Mouse (Mus musculus) gastrocnemius, adult 18-20 months (tissue): ENCODE data around the gene Zfp169. TPM values are rescaled to one million over a fixed set of nuclear protein-coding genes. Genes with fewer than 3 reads are reported as not detected.

ENCODE experiments used
- DNase-seq: peaks from one replicate; pipeline ENCODE4 v3.0.0; 2021; ENCODE audit warnings: low spot score
- long read RNA-seq, 2 experiments: library from polyadenylated mRNA; stranded (forward); transcript quantifications; one replicate each; pipeline ENCODE4 v2.0.0; 2021
- total RNA-seq, 2 experiments: library from RNA; stranded (reverse); gene quantifications; 2 replicates each; pipeline ENCODE4 v1.2.3; 2021

Gene Zfp169
- 1 to 10 TPM; 3.1 to 4.0 TPM for total RNA-seq
- long read RNA-seq, experiment 1, partial matches to known transcripts: 0 of 1 reads
- long read RNA-seq, experiment 1, other reads (novel, unspliced or antisense): 0 of 1 reads
- long read RNA-seq, experiment 2, partial matches to known transcripts: 0 of 1 reads
- long read RNA-seq, experiment 2, other reads (novel, unspliced or antisense): 1 of 1 reads

DNA sequence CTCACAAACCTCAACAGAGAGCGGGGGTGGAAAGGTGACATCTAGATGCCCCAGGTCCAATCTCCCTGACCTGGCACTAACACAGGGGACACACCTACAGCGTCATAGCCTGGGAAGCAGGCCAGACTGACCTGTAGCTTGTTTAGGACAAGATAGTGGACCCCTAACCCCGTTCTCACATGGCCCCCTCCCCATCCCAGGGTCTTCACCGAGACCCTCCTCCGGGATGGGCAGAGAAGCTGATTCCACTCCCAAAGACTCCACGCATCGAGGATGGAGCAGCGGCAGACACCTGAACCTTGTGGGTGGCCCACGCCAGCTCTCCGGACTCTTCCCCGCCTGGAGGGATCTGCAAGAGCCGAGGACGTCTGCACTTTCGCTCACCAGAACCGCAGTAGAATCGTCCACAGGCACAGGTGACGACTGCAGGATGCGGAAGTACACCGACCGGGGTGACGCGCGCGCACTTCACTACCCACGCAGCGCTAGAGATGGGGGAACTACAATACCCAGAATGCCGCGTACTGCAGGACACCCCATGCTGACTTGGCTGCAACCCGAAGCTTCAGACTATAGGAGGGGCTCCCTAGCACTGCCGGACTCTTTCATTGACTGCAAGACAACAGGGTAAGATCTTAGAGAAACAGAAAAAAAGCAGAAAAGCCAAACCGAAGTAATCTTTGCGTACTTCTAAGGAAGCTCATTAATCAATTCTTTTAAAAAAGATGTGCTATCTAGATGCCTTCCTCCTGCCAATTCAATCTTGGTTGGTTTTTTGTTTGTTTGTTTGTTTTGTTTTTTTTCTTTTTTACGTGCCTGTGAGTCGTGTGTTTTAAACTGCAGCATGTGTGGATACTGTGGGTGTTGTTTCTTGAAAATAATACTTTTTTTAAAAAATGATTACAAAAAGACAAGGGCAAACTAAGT is at the start of gene Zfp169, which contains the start of gene A830005F24Rik:
Zfp169 (minus strand) TSS at position 449 of the 927 bp plus-strand sequence.
A830005F24Rik (plus strand) TSS at position 568 of the 927 bp plus-strand sequence.
- peak; percentile 83 for DNase-seq

DNA sequence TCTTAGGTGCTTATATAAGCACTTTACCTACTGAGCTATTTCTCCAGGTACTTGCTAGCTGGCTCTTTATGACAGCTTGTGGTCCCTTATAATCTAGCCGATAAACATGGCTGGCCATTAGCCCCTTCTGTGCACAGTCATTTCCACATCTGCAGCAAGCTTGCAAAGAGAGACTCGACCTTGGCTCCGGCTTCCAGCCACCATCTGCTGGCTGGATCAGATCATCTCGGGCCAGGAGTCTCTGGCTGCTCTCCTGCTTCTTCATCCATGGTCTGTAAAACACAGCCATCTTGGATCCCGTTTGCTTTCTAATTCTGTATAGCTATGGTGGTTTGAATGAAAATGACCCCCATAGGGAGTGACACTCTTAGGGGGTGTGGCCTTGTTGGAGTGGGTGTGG is 49.1 kb upstream of the Zfp169 start:
- peak; percentile 23 for DNase-seq

DNA sequence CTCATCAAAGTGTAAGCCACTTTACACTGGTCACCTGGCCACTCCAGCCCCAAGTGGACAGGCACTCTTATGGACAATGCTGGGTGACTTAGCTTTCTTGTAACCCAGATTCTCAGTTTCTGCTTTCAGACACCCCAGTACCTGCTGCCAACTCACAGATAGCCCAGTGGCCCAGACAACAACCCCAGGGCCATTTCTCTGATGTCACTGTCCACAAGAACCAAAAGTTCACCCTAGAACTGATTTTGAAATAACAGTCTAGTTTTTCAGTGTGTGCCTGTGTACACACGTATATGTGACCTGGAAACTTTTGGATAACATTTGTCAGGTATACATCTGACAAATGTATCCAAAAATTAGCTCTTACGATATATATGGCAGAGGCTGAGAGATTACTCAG is 48.2 kb upstream of the Zfp169 start:
- DNase-seq: no peak

DNA sequence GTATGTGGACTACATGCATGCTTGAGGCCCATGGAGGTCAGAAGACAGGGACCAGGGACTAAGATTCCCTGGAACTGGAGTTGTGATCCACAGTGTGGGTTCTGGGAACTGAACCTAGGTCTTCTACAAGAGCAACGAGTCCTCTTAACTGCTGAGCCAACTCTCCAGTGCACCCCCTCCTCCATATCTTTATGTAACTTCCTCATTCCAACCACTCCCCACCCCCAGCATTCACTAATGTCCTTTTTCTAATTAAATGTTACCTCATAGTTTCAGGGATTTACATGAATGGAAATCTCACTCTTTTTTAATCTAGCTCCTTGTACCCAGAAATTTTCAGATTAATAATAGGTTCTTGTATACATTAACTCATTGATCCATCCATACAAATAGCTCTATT is 42.7 kb upstream of the Zfp169 start:
- DNase-seq: no peak

DNA sequence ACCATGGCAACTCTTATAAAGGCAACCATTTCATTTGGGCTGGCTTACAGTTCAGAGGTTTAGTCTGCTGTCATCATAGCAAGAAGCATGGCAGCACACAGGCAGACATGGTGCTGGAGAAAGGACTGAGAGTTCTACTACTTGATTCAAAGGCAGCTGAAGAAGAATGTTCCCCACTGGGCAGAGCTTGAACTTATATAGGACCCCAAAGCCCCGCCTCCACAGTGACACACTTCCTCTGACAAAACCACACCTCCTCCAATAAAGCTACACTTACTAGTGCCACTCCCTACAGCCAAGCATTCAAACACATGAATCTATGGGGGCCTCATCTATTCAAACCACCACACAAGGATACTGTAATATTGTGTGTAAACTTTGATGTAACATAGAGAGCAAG is 41.3 kb upstream of the Zfp169 start:
- DNase-seq: no peak

DNA sequence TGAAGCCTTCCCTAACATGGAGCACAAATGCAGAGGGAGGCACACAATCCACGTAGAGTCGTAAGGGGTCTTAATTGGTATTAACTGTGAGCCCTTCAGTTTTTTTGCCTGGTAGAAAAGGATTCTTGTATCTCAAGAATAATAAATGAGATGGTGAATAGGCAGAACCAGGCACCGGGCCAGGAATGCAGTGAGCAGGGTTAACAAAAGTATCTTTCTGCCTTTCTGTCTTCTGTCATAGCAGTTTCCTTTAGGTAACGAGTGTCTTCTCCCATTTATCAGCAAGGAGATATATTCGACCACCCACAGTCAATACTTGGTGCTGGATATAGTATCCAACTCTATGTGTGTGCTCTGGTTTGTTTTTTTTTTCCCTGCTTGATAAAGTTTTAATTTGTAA is 40.3 kb upstream of the Zfp169 start:
- no peak for DNase-seq

DNA sequence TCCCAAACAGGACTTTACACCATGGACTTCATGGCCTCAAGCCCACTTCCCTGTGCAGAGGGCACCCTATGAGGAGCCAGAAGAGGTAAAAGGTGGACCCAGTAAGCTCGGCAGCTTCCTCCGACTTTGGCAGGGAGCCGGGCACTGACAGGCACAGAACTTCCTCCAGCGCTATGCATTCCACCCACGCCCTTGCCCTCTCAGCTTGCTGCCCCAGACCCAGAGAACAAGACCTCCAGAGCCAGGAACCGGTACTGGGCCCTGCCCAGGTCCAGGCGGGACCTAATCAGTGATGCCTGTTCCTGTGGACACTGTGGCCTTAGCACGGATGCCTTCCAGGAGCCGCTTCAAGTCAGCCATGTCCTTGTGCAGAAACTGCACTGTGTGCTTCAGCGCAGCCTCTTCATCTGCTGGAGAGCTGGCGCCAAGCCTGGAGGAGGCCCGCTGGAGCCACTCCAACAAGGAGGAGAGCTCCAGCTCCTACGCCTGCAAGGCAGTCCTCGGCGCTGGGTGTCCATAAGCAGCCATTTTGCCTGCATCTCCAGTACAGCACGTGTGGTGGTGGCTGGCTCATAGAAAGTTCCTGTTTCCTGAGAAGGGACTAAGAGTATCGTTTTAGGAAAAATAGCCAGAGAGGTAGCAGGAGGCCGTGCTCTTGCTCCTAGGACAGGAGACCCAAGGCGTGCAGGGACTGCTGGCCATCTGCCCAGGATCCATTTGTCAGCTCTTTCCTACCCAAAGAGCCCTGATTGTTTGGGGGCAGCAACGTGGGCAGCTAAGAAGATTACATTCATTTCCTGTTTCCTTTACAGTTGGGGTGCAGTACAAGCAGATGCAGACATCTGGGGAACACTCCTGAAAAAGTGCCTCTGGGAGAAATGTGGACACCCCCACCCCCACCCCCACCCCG is 39.2 kb upstream of the Zfp169 start:
- peak; percentile 94 for DNase-seq

DNA sequence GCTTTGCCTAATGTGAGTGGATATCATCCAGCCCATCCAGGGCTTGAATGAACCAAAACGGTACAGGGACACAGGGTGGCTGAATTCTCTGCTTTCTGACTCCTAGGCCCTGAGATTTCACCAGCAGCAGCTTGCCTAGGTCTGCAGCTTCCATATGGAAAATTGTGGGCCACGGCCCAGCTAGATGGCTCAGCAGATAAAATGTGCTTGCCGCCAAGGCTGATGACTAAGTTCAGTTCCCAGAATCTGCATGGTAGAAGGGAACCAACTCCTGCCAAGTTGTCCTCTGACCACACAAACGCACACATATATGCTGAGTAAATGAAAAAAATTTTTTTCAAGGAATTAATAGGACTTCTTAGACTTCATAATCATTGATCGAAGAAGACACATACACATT is 35.0 kb upstream of the Zfp169 start:
- DNase-seq: no peak

DNA sequence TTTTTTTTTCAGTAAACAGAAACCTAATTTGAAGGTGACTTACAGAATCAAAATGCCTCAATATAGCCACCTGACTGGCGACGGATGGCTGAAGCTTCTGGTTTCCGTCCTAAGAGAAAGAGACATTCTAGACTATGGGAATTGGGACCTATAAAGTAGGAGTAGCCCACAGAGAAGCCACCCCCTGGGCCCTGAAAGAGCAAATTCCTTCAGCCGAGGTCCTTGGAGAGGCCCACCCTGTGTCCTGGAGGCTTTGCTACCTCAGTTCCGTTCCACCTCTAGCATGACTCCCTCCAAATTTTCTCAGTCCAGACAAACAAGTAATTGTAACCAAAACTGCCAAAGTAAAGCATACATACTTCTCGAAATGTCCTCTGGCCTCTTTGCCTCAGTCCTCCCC is 34.4 kb upstream of the Zfp169 start:
- DNase-seq: no peak

DNA sequence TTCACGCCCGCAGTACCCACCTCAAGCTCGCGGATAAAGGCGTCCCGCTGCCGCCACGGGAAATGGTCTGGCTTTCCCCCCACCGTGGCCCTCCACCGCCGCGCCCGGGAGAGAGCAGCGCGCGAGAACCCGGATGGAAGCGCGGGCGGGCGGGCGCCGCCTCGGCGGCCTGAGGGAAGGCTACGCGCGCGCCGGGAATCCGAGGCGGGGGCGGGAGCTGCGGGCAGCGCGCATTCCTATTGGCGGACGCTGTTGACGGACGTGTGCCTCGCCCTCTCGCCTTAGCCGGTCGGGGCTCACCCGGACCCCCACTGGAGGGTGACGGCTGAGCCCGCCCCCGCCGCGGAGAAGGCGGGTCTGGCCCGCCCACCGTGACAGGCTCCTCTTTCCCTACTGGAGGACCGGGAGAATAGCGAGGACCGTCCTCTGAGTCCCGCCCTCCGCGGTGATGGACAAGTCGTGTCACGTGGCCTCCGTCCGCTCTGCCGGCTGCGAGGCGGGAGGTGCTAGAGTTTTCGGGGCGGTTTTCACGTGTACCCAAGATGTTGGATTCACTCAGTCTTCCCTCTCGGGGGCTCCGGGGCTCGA is 33.2 kb upstream of the Zfp169 start:
- peak; percentile 100 for DNase-seq

DNA sequence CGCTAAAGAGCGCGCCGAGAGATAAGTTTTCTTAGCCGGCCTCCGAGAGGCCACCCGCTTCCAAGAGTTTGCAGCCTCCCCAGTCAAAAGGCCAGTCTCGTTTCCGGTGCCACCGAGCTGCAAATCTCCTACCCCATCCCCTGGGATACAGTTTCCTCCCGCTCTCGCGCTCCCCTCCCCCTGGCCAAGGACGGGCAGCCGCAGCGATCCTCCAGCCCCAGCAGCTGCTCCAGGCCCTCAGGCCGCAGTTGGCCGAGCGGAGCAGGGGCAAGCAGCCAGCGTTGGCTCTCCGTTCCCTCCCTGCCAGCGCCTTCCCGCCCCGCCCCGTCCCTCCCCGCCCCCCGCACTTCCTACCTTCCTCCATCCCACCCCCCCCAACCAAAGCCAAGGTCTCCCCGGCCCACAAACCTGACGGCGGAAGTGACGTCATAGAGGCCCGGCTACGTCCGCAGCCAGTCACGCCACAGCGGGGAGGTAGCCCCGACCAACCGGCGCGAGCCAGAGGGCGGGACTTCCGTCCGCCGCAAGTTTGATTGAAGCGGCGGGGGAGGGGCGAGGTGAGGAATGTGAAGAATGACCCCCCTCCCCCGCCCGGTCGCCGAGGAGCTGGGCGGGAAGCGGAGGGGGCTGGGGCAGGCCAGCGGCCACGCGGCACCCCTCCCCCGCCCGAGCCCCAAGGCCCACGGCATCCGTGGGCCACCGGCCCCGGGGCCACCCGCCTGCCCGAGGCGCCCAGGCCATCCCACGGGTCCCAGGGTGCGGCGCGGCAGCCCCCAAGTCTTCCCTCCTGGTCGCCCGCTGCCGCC is 32.4 kb upstream of the Zfp169 start:
- DNase-seq: peak; percentile 97

DNA sequence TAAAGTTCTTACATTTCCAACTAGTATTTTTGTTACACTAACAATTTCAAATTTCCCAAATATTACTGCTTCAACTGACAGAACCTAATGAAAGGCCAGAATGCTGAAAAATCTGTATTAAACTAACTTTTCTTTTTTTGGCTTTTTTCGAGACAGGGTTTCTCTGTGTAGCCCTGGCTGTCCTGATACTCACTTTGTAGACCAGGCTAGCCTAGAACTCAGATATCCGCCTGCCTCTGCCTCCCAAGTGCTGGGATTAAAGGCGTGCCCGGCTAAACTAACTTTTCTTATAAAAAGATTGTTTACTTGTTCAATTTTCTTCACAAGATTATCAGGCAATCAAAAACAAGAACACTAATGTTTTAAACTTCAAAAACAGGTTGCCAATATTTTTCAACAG is 31.6 kb upstream of the Zfp169 start:
- no peak for DNase-seq

DNA sequence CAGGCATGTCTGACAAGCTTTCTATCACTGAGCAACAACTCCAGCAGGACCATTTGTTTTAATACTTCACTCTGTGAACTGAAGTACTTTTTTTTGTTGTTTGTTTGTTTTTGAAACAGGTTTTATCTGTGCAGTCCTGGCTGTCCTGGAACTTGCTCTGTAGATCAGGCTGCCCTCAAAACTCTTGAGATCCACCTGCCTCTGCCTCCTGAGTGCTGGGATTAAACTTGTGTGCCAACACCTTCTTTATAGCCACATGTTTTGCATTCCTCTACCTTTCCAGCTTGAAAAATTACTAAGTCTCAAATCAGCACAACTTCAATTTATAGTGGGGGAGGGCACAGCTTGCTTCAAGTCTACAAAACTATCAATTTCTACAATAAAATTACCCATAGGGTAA is 31.1 kb upstream of the Zfp169 start:
- no peak for DNase-seq

DNA sequence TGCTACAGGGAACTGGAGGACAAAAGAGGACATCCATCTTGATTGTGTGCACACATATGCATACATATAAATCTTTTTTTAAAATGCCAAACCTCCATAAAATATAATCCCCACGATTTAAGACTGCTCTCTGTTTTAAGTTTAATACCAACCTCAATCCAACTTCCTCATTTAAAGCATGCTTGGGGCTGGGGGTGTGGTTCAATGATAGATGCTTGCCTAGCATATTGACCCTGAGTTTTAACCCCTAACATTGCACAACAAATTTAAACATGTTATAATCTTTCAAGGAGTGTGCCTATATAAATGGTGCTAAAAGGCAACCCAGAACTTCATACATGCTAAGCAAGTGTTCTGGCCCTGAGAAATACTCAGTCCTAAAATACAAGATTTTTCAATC is 27.2 kb upstream of the Zfp169 start:
- DNase-seq: no peak

DNA sequence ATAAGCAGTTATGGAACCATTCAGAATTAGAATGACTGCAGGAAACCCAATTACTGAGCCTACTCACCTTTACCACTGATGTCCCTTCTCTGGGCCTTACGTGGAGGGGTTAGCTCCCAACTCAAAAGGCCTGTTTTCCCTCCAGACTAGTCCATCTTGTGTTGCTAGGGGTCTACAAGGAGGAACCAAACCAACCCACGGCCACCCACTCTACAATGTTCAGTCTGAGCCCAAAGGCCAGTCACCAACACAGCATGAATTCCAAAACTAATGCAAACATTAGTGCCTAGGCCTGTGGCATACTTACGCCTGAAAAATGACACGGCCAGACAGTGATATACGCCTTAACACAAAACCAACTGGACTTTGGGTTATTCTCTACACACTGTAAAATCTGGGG is 20.2 kb upstream of the Zfp169 start:
- no peak for DNase-seq

DNA sequence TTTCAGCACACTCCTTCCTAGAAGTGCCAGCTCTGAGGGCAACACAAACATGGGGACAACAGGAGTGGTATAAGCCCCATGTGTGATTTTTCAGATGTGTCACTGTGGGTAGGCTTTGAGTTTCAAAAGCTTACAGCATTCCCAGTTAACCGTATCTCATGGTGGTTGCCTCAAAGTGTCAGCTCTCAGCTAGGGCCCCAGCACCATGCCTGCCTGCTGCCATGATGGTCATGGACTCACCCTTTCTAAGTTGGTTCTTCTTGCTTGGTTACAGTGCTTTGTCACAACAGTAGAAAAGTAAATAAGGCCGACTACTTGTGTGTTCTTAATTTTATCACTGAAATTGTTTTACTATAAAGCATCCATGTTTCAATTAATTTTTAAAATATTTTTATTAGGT is 18.2 kb upstream of the Zfp169 start:
- DNase-seq: no peak

DNA sequence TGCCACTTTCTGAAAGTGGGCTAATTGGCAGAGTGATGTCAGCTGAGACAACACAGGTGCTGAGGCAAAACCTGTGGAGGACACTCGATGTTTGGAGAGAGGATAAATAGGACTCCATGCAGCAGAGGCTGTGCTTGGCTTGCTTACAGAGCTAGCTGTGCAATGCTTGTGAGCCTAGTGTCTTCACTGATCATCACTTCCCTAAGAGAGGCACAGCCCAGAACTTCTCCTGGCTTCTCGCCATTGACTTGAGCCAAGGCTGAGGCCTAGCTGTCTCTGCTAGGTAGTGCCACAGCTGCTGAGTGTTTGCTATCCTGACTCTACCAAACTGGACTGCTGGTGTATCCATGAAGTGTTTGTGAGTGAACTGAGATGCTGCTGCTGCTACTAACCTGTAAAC is 17.4 kb upstream of the Zfp169 start:
- peak; percentile 78 for DNase-seq

DNA sequence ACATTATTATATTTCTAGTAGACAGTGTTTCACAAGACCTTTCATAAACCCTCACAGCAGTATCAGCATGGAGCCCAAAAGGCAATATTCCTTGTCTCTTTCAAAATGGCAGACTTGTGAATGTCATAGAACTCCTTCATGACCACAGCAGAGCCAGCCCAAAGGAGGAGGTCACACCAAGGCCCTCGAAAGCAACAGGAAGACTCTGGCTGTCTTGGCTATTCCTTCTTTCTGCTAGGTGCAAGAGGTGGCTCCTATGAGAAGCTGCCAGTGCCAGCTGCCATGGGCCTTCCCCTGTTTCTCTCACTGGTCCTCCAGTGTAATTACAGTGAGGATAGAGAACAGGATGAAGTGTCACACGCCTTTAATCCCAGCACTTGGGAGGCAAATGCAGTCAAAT is 15.8 kb upstream of the Zfp169 start:
- no peak for DNase-seq

DNA sequence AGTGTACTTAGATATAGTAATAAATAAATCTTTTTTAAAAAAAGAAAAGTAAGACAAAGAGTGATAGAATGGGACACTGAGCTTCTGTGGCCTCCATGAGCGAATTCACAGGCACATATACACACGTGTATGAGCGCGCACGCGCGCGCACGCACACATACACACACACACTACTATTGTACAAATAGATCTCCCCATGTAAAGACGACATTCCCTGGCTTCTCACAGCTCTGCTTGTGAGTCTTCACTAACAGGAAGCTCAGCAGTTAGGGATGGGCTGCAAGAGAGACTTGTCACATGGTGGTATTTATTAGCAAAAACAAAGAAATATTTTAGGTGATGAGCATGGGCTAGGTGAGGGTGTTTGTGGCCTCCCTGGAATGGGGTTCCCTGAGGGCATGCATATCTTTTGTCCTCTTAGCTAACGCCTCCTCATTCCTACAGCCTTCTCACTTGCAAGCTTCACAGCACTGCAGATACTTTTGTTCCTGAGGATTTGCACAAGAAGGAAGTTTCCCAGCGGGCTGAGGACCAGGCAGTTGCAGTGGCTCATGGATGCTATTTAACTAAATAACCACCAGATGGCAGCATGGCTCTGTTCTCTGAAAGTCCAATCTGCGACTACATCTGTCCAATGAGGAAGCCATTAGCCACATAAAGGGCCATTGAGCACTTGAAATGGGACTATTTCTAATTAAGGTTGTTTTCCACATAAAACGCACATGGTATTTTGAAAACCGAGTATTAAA is 15.0 kb upstream of the Zfp169 start:
- peak; percentile 79 for DNase-seq

DNA sequence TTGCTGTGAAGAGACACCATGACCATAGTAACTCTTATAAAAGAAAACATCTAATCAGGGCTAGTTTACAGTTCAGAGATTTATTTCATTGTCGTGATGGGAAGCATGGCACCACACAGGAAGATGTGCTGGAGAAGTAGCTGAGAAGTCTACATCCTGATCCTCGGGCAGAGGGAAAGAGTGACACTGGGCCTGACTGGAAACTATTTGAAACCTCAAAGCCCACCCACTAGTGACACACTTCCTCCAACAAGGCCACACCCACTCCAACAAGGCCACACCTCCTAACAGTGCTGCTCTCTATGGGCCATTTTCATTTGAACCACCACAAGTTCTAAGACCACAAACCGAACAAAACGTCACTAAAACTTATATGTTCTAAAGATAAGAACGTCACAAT is 12.5 kb upstream of the Zfp169 start:
- DNase-seq: no peak
